Mouse (Mus musculus): ENCODE data around the gene Prpf6.

- TF ChIP-seq NELFE (IDR thresholded peaks at IDR 0.05; ENCODE audit: low read depth, low read length) (no peak), CTCF (conservative IDR thresholded peaks at IDR 0.05 in 1 of 2, IDR thresholded peaks at IDR 0.05 in 1 of 2; ENCODE audit: low read depth in 2 of 2, low read length in 2 of 2) (no peak), MAFK (IDR thresholded peaks at IDR 0.05; ENCODE audit: insufficient replicate concordance, low read length) (no peak), USF2 (conservative IDR thresholded peaks at IDR 0.05; ENCODE audit: low read depth, low read length) (no peak), MEF2A (IDR thresholded peaks at IDR 0.05; ENCODE audit: borderline replicate concordance, low read depth, low read length) (no peak), MYC (IDR thresholded peaks at IDR 0.05; ENCODE audit: low read depth, low read length) (no peak), ZNF384 (IDR thresholded peaks at IDR 0.05; ENCODE audit: low read depth, low read length) (no peak), POLR2A (IDR thresholded peaks at IDR 0.05; ENCODE audit: low read depth, low read length) (no peak), JUND (conservative IDR thresholded peaks at IDR 0.05; ENCODE audit: low read depth, low read length) (no peak)
These were observed 10.1 kb downstream of the Prpf6 start for GRCm38 (mm10) chr2:181601751-181602145.
